Mouse (Mus musculus) heart, postnatal 0 days (tissue): ENCODE measurements around the gene Igsf21. TPM values are rescaled to one million over a fixed set of nuclear protein-coding genes. Genes with fewer than 3 reads are reported as not detected.

Experiments used
- ATAC-seq: fragments of 200-750 bp; cut with Nextera tagmentation; 2 replicates; pipeline ENCODE4 v1.8.0; 2017; ENCODE audit warnings: low read depth, moderate number of reproducible peaks, moderate library complexity; ENCODE audit not compliant: insufficient read depth
- DNase-seq: peaks from one replicate; pipeline ENCODE4 v3.0.0-alpha.2; 2016; ENCODE audit warnings: low spot score
- H3K27ac ChIP-seq: fragments of 300-500 bp; sonication (generic); 2 replicates; pipeline ENCODE4 v1.5.1; 2014; ENCODE audit warnings: low read depth, mild to moderate bottlenecking
- H3K27me3 ChIP-seq: fragments of 300-500 bp; sonication (generic); 2 replicates; pipeline ENCODE4 v1.6.1; 2014; ENCODE audit warnings: low read length, mixed read lengths; ENCODE audit not compliant: control insufficient read depth, insufficient read depth
- H3K36me3 ChIP-seq: fragments of 300-500 bp; sonication (generic); replicated peaks from 2 replicates; pipeline ENCODE4 v1.6.1; 2014; ENCODE audit warnings: low read length, mixed read lengths; ENCODE audit not compliant: control insufficient read depth, insufficient read depth
- H3K4me1 ChIP-seq: fragments of 300-500 bp; sonication (generic); 2 replicates; pipeline ENCODE4 v1.6.1; 2014; ENCODE audit warnings: antibody characterized with exemption; ENCODE audit not compliant: control insufficient read depth, insufficient read depth
- H3K4me2 ChIP-seq: fragments of 300-500 bp; sonication (generic); 2 replicates; pipeline ENCODE4 v1.6.1; 2014; ENCODE audit warnings: low read depth, mild to moderate bottlenecking, low read length, moderate library complexity
- H3K4me3 ChIP-seq: fragments of 300-500 bp; sonication (generic); 2 replicates; pipeline ENCODE4 v1.5.1; 2014; ENCODE audit warnings: low read depth, low read length
- H3K9ac ChIP-seq: fragments of 300-500 bp; sonication (generic); replicated peaks from 2 replicates; pipeline ENCODE4 v1.6.1; 2014; ENCODE audit warnings: low read depth, low read length, mixed read lengths
- H3K9me3 ChIP-seq: fragments of 300-500 bp; sonication (generic); replicated peaks from 2 replicates; pipeline ENCODE4 v1.6.1; 2016; ENCODE audit warnings: low read length; ENCODE audit not compliant: control insufficient read depth
- CTCF ChIP-seq: IDR thresholded peaks from 2 replicates; pipeline ENCODE4 v1.5.1; 2016; ENCODE audit warnings: antibody characterized with exemption, control low read depth, low read depth
- EP300 ChIP-seq: IDR thresholded peaks from 2 replicates; pipeline ENCODE4 v1.6.1; 2016; ENCODE audit warnings: antibody characterized with exemption, low read depth
- WGBS: fragments of 180-500 bp; shearing (Covaris S2); extraction: QIAGEN DNeasy Blood & Tissue Kit; methylation state at CpG from one replicate; pipeline ENCODE4 v1.1.7; 2014; 5-methylcytosine and 5-hydroxymethylcytosine counted together
- polyA plus RNA-seq: library from polyadenylated mRNA; unstranded; fragments of >200 nt; fragmentation: Nextera tagmentation; extraction: Ambion mirVana; gene quantifications from 2 replicates; pipeline ENCODE4 v1.2.1, GENCODE M21; 2015
- total RNA-seq: library from RNA; depleted of rRNA; stranded (reverse); fragments of >200 nt; gene quantifications from 2 replicates; pipeline ENCODE4 v1.2.3, GENCODE M21; 2014; ENCODE audit warnings: low replicate concordance

Igsf21 gene
- total and polyA plus RNA-seq, 2 experiments from 2014 or later, result 0.05 TPM; not detected in 1

DNA sequence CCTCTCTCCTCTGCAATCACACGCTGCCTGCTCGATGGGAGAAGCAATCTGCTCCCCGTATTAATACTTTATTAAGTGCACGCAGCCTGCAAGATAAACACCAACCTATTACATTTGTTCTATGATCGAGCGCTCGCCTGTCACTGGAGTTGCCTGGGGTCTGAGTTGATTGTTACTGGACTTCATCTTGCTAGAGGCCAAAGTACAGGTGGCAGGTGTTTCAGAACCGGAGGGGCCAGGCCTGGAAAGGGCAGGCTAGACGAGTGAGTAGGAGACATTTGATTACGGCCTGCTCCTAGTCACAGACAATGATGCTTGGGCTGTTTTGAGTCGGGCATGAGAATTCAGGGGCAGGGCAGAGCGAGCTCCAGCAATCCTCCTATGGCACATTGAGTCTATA, 73.5 kb downstream of the Igsf21 start:
- Histone ChIP-seq H3K4me2 (no peak overlapping the region), H3K4me1 (no peaks in the 10 kb centered on the region), H3K27ac (no peak overlapping the region), H3K27me3 (0 out of 2 replicates have a peak, but pooled peaks cover 4% of the 10 kb centered on the region), H3K4me3 (no peak overlapping the region), H3K9ac (no peak overlapping the region), H3K36me3 (no peaks in the 10 kb centered on the region), H3K9me3 (no peaks in the 10 kb centered on the region)
- no peak for TF ChIP-seq CTCF
- TF ChIP-seq EP300, result no peak
- DNase-seq (no peak), ATAC-seq (no peak)
- WGBS, result 73% methylated on average over 12 of the region's 12 CpGs

DNA sequence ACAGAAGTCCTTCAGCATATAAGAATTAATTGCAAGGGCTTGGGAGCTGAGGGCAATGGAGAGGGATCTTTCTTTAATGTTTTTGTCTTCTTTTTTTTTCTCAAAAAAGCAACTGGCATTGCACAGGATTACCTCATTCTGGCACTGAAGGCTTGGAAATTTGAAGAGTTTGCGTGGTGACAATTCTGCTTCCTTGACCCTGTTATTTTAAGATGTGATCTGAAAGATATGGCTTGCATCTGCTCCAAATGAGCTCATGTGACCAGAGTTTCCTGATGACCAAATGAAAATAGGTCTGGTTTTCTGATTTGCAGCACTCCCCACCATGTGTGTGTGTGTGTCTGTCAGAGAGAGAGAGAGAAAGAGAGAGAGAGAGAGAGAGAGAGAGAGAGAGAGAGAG, 74.7 kb downstream of the Igsf21 start:
- Histone ChIP-seq H3K9me3 (no peaks in the 10 kb centered on the region), H3K9ac (no peak overlapping the region), H3K4me3 (no peak overlapping the region), H3K4me1 (no peaks in the 10 kb centered on the region), H3K27me3 (0 out of 2 replicates have a peak, but pooled peaks cover 4% of the 10 kb centered on the region), H3K27ac (no peak overlapping the region), H3K4me2 (no peak overlapping the region), H3K36me3 (no peaks in the 10 kb centered on the region)
- TF ChIP-seq EP300 (no peak), CTCF (no peak)
- ATAC-seq, result no peak
- 45% methylated on average over 1 of the region's 1 CpGs for WGBS
- no peak for DNase-seq

DNA sequence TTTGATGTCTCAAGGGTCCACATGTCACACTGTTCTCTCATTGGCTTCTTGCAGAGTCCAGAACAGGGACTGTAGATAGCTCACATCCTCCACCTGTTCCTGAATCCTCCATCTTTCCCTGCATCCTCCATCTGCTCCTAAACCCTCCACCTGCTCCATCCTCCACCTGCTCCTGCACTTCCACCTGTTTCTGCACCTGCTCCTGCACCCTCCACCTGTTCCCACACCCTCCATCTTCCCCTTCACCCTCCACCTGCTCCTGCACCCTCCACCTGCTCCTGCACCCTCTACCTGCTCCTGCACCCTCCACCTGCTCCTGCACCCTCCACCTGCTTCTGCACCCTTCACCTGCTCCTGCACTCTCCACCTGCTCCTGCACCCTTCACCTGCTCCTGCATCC, 75.4 kb downstream of the Igsf21 start:
- Histone ChIP-seq H3K4me3 (no peak overlapping the region), H3K36me3 (no peaks in the 10 kb centered on the region), H3K9me3 (no peaks in the 10 kb centered on the region), H3K4me1 (no peaks in the 10 kb centered on the region), H3K27me3 (0 out of 2 replicates have a peak, but pooled peaks cover 4% of the 10 kb centered on the region), H3K27ac (no peak overlapping the region), H3K4me2 (no peak overlapping the region), H3K9ac (no peak overlapping the region)
- TF ChIP-seq CTCF (no peak), EP300 (no peak)
- ATAC-seq, result no peak
- no peak for DNase-seq

DNA sequence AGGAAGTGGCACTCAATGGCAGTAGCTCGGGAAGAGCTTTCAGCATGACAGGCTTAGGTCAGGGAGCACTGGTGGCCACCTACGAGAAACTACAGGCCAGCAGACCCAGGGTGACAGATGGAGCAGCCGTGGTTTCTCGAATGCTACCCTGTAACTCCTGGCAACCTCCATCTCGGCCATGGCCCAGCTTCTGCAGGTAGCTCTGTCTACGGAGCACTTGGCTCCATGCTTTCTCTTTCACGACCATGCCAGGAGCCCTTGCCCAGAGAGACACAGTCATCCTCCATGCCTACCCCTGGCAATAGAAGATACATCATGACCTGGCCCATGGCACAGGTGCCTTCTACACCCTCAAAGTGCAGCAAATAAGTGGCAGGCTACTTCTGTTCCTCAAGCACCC, 80.7 kb downstream of the Igsf21 start:
- Histone ChIP-seq H3K4me1 (no peaks in the 10 kb centered on the region), H3K9ac (no peak overlapping the region), H3K9me3 (no peaks in the 10 kb centered on the region), H3K27me3 (0 out of 2 replicates have a peak, but pooled peaks cover 4% of the 10 kb centered on the region), H3K36me3 (no peaks in the 10 kb centered on the region), H3K4me2 (no peak overlapping the region), H3K27ac (no peak overlapping the region), H3K4me3 (no peak overlapping the region)
- ATAC-seq (no peak), DNase-seq (no peak)
- 74% methylated on average over 7 of the region's 7 CpGs for WGBS
- TF ChIP-seq EP300 (no peak), CTCF (no peak)

DNA sequence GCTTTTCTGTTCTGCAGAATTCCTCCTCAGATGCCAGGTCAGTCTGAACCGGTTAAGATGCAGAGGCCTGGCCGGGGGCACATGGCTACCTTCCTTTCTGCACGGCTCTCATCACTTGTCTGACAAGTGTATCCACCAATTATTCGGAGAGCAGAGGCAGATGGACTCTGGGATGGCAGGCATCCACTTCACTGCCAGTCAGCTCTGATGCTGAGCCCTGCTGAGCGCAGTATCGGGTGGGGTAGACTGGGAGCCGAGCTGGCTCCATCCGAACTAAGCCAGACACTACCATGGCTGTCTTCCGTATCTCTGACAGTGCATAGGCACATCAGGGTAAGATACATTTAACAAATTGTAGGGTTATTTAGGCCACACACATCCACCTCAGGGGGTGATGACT, 81.9 kb downstream of the Igsf21 start:
- no peak overlapping the region for H3K27ac ChIP-seq
- H3K4me1 ChIP-seq, result no peaks in the 10 kb centered on the region
- no peak overlapping the region for H3K4me2 ChIP-seq
- DNase-seq (no peak), ATAC-seq (no peak)
- H3K36me3 ChIP-seq, result no peaks in the 10 kb centered on the region
- H3K27me3 ChIP-seq, result 0 out of 2 replicates have a peak, but pooled peaks cover 4% of the 10 kb centered on the region
- WGBS, result 81% methylated on average over 9 of the region's 9 CpGs
- H3K9ac ChIP-seq, result no peak overlapping the region
- TF ChIP-seq CTCF, result no peak
- no peak overlapping the region for H3K4me3 ChIP-seq
- H3K9me3 ChIP-seq, result no peaks in the 10 kb centered on the region

DNA sequence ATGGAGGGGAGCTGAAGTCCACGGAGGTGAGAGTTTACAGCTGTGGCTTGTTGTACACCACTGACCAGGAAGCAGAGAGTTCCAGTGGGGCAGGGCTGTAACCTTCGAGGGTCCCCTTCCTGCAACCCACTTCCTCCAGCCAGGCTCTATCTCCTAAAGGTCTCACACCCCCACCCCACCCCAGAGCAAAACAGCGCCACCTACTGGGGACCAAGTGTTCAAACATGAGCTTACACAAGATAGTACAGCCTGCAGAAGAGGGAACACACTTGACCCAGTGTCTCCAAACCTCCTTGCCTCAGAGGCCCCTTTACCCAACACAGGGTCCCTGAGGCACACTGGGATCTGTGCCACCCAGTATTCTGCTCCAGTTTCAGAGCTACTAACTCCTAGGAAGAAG, 87.0 kb downstream of the Igsf21 start:
- DNase-seq (no peak), ATAC-seq (no peak)
- Histone ChIP-seq H3K9me3 (no peaks in the 10 kb centered on the region), H3K27me3 (no peaks in the 10 kb centered on the region), H3K9ac (no peak overlapping the region), H3K4me3 (no peak overlapping the region), H3K4me2 (no peak overlapping the region), H3K27ac (no peak overlapping the region), H3K36me3 (no peaks in the 10 kb centered on the region), H3K4me1 (no peaks in the 10 kb centered on the region)
- TF ChIP-seq EP300, result no peak
- TF ChIP-seq CTCF, result no peak
- WGBS, result 31% methylated on average over 3 of the region's 3 CpGs
